Mouse (Mus musculus) thymus, adult 2 months (tissue): ENCODE measurements around the gene Gigyf1. TPM values are rescaled to one million over a fixed set of nuclear protein-coding genes. Genes with fewer than 3 reads are reported as not detected.

Experiments
- DNase-seq: peaks from one replicate; pipeline ENCODE4 v3.0.0; 2021
- H3K27ac ChIP-seq: fragments of 200-500 bp; 2 replicates; pipeline ENCODE4 v1.5.1; 2012; ENCODE audit warnings: low read length, control low read depth; ENCODE audit not compliant: control insufficient read depth, insufficient read depth
- H3K27me3 ChIP-seq: fragments of 200-500 bp; 2 replicates; pipeline ENCODE4 v1.6.1; 2012; ENCODE audit warnings: mild to moderate bottlenecking, low read length, moderate library complexity, mixed read lengths; ENCODE audit not compliant: control insufficient read depth, insufficient read depth
- H3K36me3 ChIP-seq: fragments of 200-500 bp; 2 replicates; pipeline ENCODE4 v1.6.1; 2012; ENCODE audit warnings: mild to moderate bottlenecking, low read length, moderate library complexity; ENCODE audit not compliant: control insufficient read depth, insufficient read depth
- H3K4me1 ChIP-seq: fragments of 200-500 bp; replicated peaks from 2 replicates; pipeline ENCODE4 v1.6.1; 2012; ENCODE audit warnings: low read length; ENCODE audit not compliant: control insufficient read depth, insufficient read depth
- H3K4me3 ChIP-seq: fragments of 200-500 bp; 2 replicates; pipeline ENCODE4 v1.5.1; 2012; ENCODE audit warnings: mild to moderate bottlenecking, low read length, control low read depth, moderate library complexity; ENCODE audit not compliant: control insufficient read depth, insufficient read depth
- CTCF ChIP-seq: fragments of 200-500 bp; IDR thresholded peaks from 2 replicates; pipeline ENCODE4 v1.5.1; 2012; ENCODE audit warnings: mild to moderate bottlenecking, control low read depth, low read length, moderate library complexity, borderline replicate concordance; ENCODE audit not compliant: control insufficient read depth, poor library complexity, insufficient read depth; ENCODE audit errors: extremely low read depth
- POLR2A ChIP-seq: fragments of 200-500 bp; IDR thresholded peaks from 2 replicates; pipeline ENCODE4 v1.6.1; 2012; ENCODE audit warnings: mild to moderate bottlenecking, low read length, control low read depth, moderate library complexity; ENCODE audit not compliant: control insufficient read depth, poor library complexity, insufficient read depth; ENCODE audit errors: extremely low read depth
- WGBS: fragments of 180-500 bp; shearing (Covaris S2); methylation state at CpG from one replicate; pipeline ENCODE4 v1.1.7; 2018; 5-methylcytosine and 5-hydroxymethylcytosine counted together
- polyA plus RNA-seq: library from polyadenylated mRNA; depleted of rRNA; stranded (reverse); fragments of >200 nt; gene quantifications from 2 replicates; pipeline ENCODE4 v1.2.3, GENCODE M21; 2012

Gigyf1 gene
- polyA plus RNA-seq, 1 experiment, result 84.3 TPM

DNA sequence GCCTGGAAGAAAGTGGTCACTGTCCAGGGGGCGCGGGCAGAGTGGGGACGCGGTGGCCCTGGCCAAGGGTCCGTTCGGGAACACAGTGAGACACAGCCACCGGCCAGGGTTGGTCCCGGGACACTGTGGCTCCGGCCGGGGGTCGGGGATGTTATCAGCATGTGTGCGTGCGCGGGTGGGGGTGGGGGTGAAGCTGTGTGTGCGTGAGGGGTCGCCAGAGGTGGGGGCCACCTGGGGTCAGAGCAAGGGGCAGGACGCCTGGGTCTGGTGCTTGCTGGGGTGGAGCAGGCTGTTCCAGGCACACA is 32.5 kb upstream of the Gigyf1 start:
- no peaks in the 10 kb centered on the region; the same call in 1 of the 2 replicates for H3K4me1 ChIP-seq
- peaks cover 2% of the 10 kb centered on the region; the same call in 1 of the 2 replicates for H3K27me3 ChIP-seq
- TF ChIP-seq CTCF, result no peak
- TF ChIP-seq POLR2A, result no peak
- no peaks in the 10 kb centered on the region for H3K36me3 ChIP-seq
- no peak overlapping the region for H3K4me3 ChIP-seq
- no peak overlapping the region for H3K27ac ChIP-seq
- WGBS, result 30% methylated on average over 17 of the region's 17 CpGs
- no peak for DNase-seq

DNA sequence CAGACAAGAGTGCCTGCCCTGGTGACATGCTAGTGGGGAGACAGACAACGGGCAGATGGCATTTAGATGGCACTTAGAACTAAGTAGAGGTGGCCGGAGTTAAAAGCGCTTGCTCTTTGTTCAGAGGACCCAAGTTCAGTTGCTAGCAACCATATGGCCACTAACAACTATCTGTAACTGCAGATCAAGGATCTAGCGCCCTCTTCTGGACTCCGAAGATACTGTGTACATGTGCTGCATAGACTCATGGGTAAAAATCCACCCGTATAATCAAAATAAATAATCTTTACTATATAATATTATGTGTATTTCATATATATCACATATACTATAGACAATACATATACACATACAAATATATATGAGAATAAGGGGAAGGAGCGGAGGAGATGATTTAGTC is 30.7 kb upstream of the Gigyf1 start:
- DNase-seq, result no peak
- no peak overlapping the region for H3K4me3 ChIP-seq
- 93% methylated on average over 7 of the region's 7 CpGs for WGBS
- H3K36me3 ChIP-seq, result no peaks in the 10 kb centered on the region
- TF ChIP-seq POLR2A, result no peak
- no peak for TF ChIP-seq CTCF
- H3K27me3 ChIP-seq, result peaks cover 2% of the 10 kb centered on the region; the same call in 1 of the 2 replicates
- no peak overlapping the region for H3K27ac ChIP-seq
- H3K4me1 ChIP-seq, result no peaks in the 10 kb centered on the region; the same call in 1 of the 2 replicates

- Histone ChIP-seq H3K36me3 (no peaks in the 10 kb centered on the region), H3K4me1 (no peaks in the 10 kb centered on the region; the same call in 1 of the 2 replicates), H3K27ac (no peak overlapping the region), H3K27me3 (no peaks in the 10 kb centered on the region), H3K4me3 (no peak overlapping the region)
- no peak for TF ChIP-seq CTCF
- TF ChIP-seq POLR2A, result no peak
- DNase-seq, result no peak
- WGBS, result 75% methylated on average over 4 of the region's 4 CpGs
Measured at GRCm38 (mm10) chr5:137491559-137491958, 26.8 kb upstream of the Gigyf1 start.

- Histone ChIP-seq H3K36me3 (no peaks in the 10 kb centered on the region), H3K4me1 (no peaks in the 10 kb centered on the region; the same call in 1 of the 2 replicates), H3K27me3 (no peaks in the 10 kb centered on the region), H3K27ac (no peak overlapping the region), H3K4me3 (no peak overlapping the region)
- WGBS, result 89% methylated on average over 13 of the region's 13 CpGs
- DNase-seq, result no peak
- TF ChIP-seq CTCF, result no peak
- no peak for TF ChIP-seq POLR2A
Measured at GRCm38 (mm10) chr5:137493831-137494230, 24.5 kb upstream of the Gigyf1 start.

GRCm38 (mm10) chr5:137500186-137500585 is 18.2 kb upstream of the Gigyf1 start:
- no peaks in the 10 kb centered on the region for H3K27me3 ChIP-seq
- WGBS, result 96% methylated on average over 7 of the region's 7 CpGs
- peaks cover 6% of the 10 kb centered on the region for H3K4me1 ChIP-seq
- TF ChIP-seq CTCF (no peak), POLR2A (no peak)
- DNase-seq, result no peak
- no peaks in the 10 kb centered on the region for H3K36me3 ChIP-seq
- H3K4me3 ChIP-seq, result no peak overlapping the region
- H3K27ac ChIP-seq, result no peak overlapping the region

- 2% methylated on average over 64 of the region's 64 CpGs for WGBS
- Histone ChIP-seq H3K4me3 (peak within 1 kb of the TSS; percentile 65), H3K4me1 (peaks cover 6% of the 10 kb centered on the region), H3K27me3 (no peaks in the 10 kb centered on the region), H3K27ac (peak within 1 kb of the TSS; percentile 39; the same call in 1 of the 2 replicates), H3K36me3 (no peaks in the 10 kb centered on the region)
- peak; percentile 100 for DNase-seq
- TF ChIP-seq CTCF (peak; percentile 90; the same call in 1 of the 2 replicates), POLR2A (peak; percentile 72)
Measured at GRCm38 (mm10) chr5:137501709-137502666, 16.4 kb upstream of the Gigyf1 start, which contains the start of gene Pop7. Pop7 (minus strand) TSS chr5:137502518.

- H3K27me3 ChIP-seq, result no peaks in the 10 kb centered on the region
- no peaks in the 10 kb centered on the region for H3K36me3 ChIP-seq
- peaks cover 6% of the 10 kb centered on the region for H3K4me1 ChIP-seq
- under 1% methylated on average over 30 of the region's 30 CpGs for WGBS
- peak; percentile 85 for DNase-seq
- TF ChIP-seq CTCF, result peak; percentile 93
- no peak for TF ChIP-seq POLR2A
- no peak overlapping the region for H3K27ac ChIP-seq
- peak overlapping the region; percentile 65 for H3K4me3 ChIP-seq
Measured at GRCm38 (mm10) chr5:137502667-137503110, 15.7 kb upstream of the Gigyf1 start.
